Mouse (Mus musculus): ENCODE data around the gene Fam83c. TPM values are rescaled to one million over a fixed set of nuclear protein-coding genes. Genes with fewer than 3 reads are reported as not detected.
"Not testable (repeated sequence)": the region's sequence is repeated elsewhere in the genome, so short reads cannot be mapped to it uniquely, and the experiment has no call there.

The Fam83c gene
- not detected in 2 replicates for polyA plus RNA-seq (2012; rRNA removed)

- no peak for DNase-seq (ENCODE audit: low read depth)
Observed at GRCm38 (mm10) chr2:155834732-155835131, at the start of gene Fam83c. Gene Fam83c, minus strand, starts transcription at chr2:155834854.

- no peak for DNase-seq (ENCODE audit: low read depth)
Observed at GRCm38 (mm10) chr2:155882087-155882486, 47.4 kb upstream of the Fam83c start.

- DNase-seq (ENCODE audit: low read depth): peak; percentile 71
Observed at GRCm38 (mm10) chr2:155878964-155879876, 44.6 kb upstream of the Fam83c start.

GRCm38 (mm10) chr2:155873636-155874035, 39.0 kb upstream of the Fam83c start:
- DNase-seq (ENCODE audit: low read depth): no peak

- DNase-seq (ENCODE audit: low read depth): no peak
Observed at GRCm38 (mm10) chr2:155872930-155873507, 38.4 kb upstream of the Fam83c start.

GRCm38 (mm10) chr2:155872486-155872885, 37.8 kb upstream of the Fam83c start:
- DNase-seq (ENCODE audit: low read depth): no peak

- DNase-seq (ENCODE audit: low read depth): peak; percentile 89
Observed at GRCm38 (mm10) chr2:155869772-155870171, 35.1 kb upstream of the Fam83c start.

GRCm38 (mm10) chr2:155868320-155868719, 33.7 kb upstream of the Fam83c start:
- no peak for DNase-seq (ENCODE audit: low read depth)

GRCm38 (mm10) chr2:155863301-155863867, 28.7 kb upstream of the Fam83c start:
- DNase-seq (ENCODE audit: low read depth): no peak

GRCm38 (mm10) chr2:155862573-155863300, 28.1 kb upstream of the Fam83c start:
- no peak for DNase-seq (ENCODE audit: low read depth)

GRCm38 (mm10) chr2:155861581-155861980, 26.9 kb upstream of the Fam83c start:
- DNase-seq (ENCODE audit: low read depth): no peak

- DNase-seq (ENCODE audit: low read depth): no peak
Observed at GRCm38 (mm10) chr2:155860102-155860501, 25.4 kb upstream of the Fam83c start.

GRCm38 (mm10) chr2:155852536-155852935, 17.9 kb upstream of the Fam83c start:
- DNase-seq (ENCODE audit: low read depth): no peak

GRCm38 (mm10) chr2:155850120-155850519, 15.5 kb upstream of the Fam83c start:
- DNase-seq (ENCODE audit: low read depth): no peak

- no peak for DNase-seq (ENCODE audit: low read depth)
Observed at GRCm38 (mm10) chr2:155849464-155849863, 14.8 kb upstream of the Fam83c start.

- DNase-seq (ENCODE audit: low read depth): no peak
Observed at GRCm38 (mm10) chr2:155848291-155848690, 13.6 kb upstream of the Fam83c start.

- DNase-seq (ENCODE audit: low read depth): no peak
Observed at GRCm38 (mm10) chr2:155846930-155847329, 12.3 kb upstream of the Fam83c start.

GRCm38 (mm10) chr2:155838961-155839360, 4.3 kb upstream of the Fam83c start:
- no peak for DNase-seq (ENCODE audit: low read depth)

GRCm38 (mm10) chr2:155837961-155838360, 3.3 kb upstream of the Fam83c start:
- no peak for DNase-seq (ENCODE audit: low read depth)

GRCm38 (mm10) chr2:155832087-155832486, 2.6 kb downstream of the Fam83c start:
- DNase-seq (ENCODE audit: low read depth): not testable (repeated sequence)

GRCm38 (mm10) chr2:155831302-155831701, 3.4 kb downstream of the Fam83c start:
- no peak for DNase-seq (ENCODE audit: low read depth)

GRCm38 (mm10) chr2:155830841-155831240, 3.8 kb downstream of the Fam83c start:
- no peak for DNase-seq (ENCODE audit: low read depth)

All from gonadal fat pad, adult 2 months (tissue).